Mouse (Mus musculus) adrenal gland, adult 18-20 months (tissue): ENCODE results near the gene Grm4. TPM values are rescaled to one million over a fixed set of nuclear protein-coding genes. Genes with fewer than 3 reads are reported as not detected.

Source experiments
- DNase-seq, 2 experiments: peaks; one replicate each; pipeline ENCODE4 v3.0.0; 2021 to 2022; ENCODE audit warnings: low spot score in 2 of 2
- total RNA-seq, 2 experiments: library from RNA; stranded (reverse); gene quantifications; 1 replicate in 1 of 2; 2 replicates in 1 of 2; pipeline ENCODE4 v1.2.3; 2021

Gene Grm4
- total RNA-seq, 2 experiments from 2014 or later: 0.80 to 1.4 TPM

- DNase-seq: no peak
These were observed 69.4 kb downstream of the Grm4 start for GRCm38 (mm10) chr17:27451787-27452186.

GRCm38 (mm10) chr17:27451216-27451615, 70.0 kb downstream of the Grm4 start:
- no peak for DNase-seq

GRCm38 (mm10) chr17:27449757-27450330, 71.4 kb downstream of the Grm4 start:
- DNase-seq: no peak

GRCm38 (mm10) chr17:27448749-27449148, 72.5 kb downstream of the Grm4 start:
- no peak for DNase-seq

- peak; percentile 27 to 36 for DNase-seq
These were observed 75.7 kb downstream of the Grm4 start for GRCm38 (mm10) chr17:27445364-27446075.

GRCm38 (mm10) chr17:27442538-27443113, 78.6 kb downstream of the Grm4 start:
- DNase-seq: no peak

GRCm38 (mm10) chr17:27441778-27442177, 79.4 kb downstream of the Grm4 start:
- DNase-seq: no peak

- DNase-seq: no peak
These were observed 85.4 kb downstream of the Grm4 start for GRCm38 (mm10) chr17:27435799-27436198.

- no peak for DNase-seq
These were observed 86.0 kb downstream of the Grm4 start for GRCm38 (mm10) chr17:27435225-27435624.

GRCm38 (mm10) chr17:27434066-27434465, 87.1 kb downstream of the Grm4 start:
- DNase-seq: no peak

GRCm38 (mm10) chr17:27433179-27433680, 88.0 kb downstream of the Grm4 start:
- no peak for DNase-seq

GRCm38 (mm10) chr17:27432145-27432650, 89.0 kb downstream of the Grm4 start:
- DNase-seq: no peak

GRCm38 (mm10) chr17:27431049-27431839, 90.0 kb downstream of the Grm4 start:
- DNase-seq: no peak

- no peak for DNase-seq
These were observed 91.4 kb downstream of the Grm4 start for GRCm38 (mm10) chr17:27429757-27430156.

- no peak for DNase-seq
These were observed 96.2 kb downstream of the Grm4 start for GRCm38 (mm10) chr17:27425016-27425415.

- no peak for DNase-seq
These were observed 96.8 kb downstream of the Grm4 start for GRCm38 (mm10) chr17:27424356-27424755.

- DNase-seq: no peak
These were observed 98.3 kb downstream of the Grm4 start for GRCm38 (mm10) chr17:27422726-27423381.

GRCm38 (mm10) chr17:27422371-27422725, 98.9 kb downstream of the Grm4 start:
- no peak for DNase-seq

GRCm38 (mm10) chr17:27421837-27422236, 99.4 kb downstream of the Grm4 start:
- DNase-seq: no peak

GRCm38 (mm10) chr17:27409006-27409405, 112.2 kb downstream of the Grm4 start:
- no peak for DNase-seq

- no peak for DNase-seq
These were observed 112.7 kb downstream of the Grm4 start for GRCm38 (mm10) chr17:27408531-27408930.
